Mouse (Mus musculus) frontal cortex, adult 2 months (tissue): ENCODE measurements around the gene Rnf166. TPM values are rescaled to one million over a fixed set of nuclear protein-coding genes. Genes with fewer than 3 reads are reported as not detected.
A peak's percentile ranks its signal among the peaks of the same experiment; 100 is the strongest.

Source experiments
- DNase-seq, 2 experiments: peaks; one replicate each; pipeline ENCODE4 v3.0.0; 2022; ENCODE audit warnings: low spot score in 1 of 2; ENCODE audit errors: extremely low spot score in 1 of 2
- polyA plus RNA-seq: library from polyadenylated mRNA; depleted of rRNA; stranded (reverse); fragments of >200 nt; gene quantifications from 2 replicates; pipeline ENCODE4 v1.2.3, GENCODE M21; 2012; rRNA removed

The Rnf166 gene
- polyA plus RNA-seq, 1 experiment: 62.3 TPM

DNA sequence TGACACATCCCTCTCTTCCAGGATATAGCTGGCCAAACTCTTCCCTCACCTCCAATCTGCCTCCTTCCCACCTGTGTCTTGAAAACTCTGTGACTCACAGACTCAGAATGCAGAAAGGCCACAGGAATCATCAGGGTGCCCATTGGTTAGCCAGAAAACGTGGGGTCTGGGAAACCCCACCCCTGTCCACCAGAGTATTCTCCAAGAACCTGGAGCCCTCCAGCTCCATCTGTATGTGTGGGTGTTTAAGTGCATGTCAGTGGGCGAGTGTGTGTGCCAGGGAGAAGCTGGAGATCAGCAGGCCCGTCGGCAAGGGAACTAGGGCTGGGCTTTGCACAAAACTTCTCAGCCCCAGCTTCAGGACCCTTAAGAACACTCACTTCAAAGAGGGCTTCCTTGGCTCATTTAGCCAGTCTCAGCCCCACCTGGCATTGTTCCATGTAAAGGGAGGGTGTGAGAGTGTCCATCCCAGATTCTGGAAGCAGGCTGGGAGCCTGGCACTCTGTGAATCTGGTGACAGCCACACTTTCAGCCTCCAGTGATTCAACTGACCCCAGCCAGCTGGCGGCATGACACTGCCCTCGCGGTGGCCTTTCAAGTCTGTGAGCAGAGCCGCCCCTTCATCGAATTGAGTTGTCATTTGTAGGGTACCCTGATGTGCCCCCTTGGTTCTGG, 55.8 kb downstream of the Rnf166 start:
- peak; percentile 53 to 70 for DNase-seq

Other genes with a start within 250 kb of the Rnf166 start
- 26.0 and 36.1 TPM in 2 replicates for gene Zfpm1, start 193.9 kb downstream of the Rnf166 start, polyA plus RNA-seq
- 4.8 TPM in 2 replicates for gene Trhr2, start 115.3 kb downstream of the Rnf166 start, polyA plus RNA-seq
- gene Zc3h18, start 99.5 kb downstream of the Rnf166 start, polyA plus RNA-seq: 35.1 and 36.1 TPM in 2 replicates
- gene Il17c, start 54.0 kb downstream of the Rnf166 start, polyA plus RNA-seq: 0.46 and 1.0 TPM in 2 replicates
- 19.4 and 21.5 TPM in 2 replicates for gene Cyba, start 43.1 kb downstream of the Rnf166 start, polyA plus RNA-seq
- 31.2 and 35.9 TPM in 2 replicates for gene Mvd, start 32.6 kb downstream of the Rnf166 start, polyA plus RNA-seq
- gene Snai3, start 15.3 kb downstream of the Rnf166 start, polyA plus RNA-seq: 0.22 and 0.57 TPM in 2 replicates
- gene Ctu2, start 79 bp upstream of the Rnf166 start, polyA plus RNA-seq: 40.2 and 51.2 TPM in 2 replicates
- gene Piezo1, start 75.3 kb upstream of the Rnf166 start, polyA plus RNA-seq: 7.4 and 9.1 TPM in 2 replicates
- gene Cdt1, start 92.0 kb upstream of the Rnf166 start, polyA plus RNA-seq: 2.4 and 2.5 TPM in 2 replicates
- gene Aprt, start 100.8 kb upstream of the Rnf166 start, polyA plus RNA-seq: 66.0 and 67.4 TPM in 2 replicates
- gene Galns, start 135.4 kb upstream of the Rnf166 start, polyA plus RNA-seq: 9.4 and 9.5 TPM in 2 replicates
- gene Trappc2l, start 135.6 kb upstream of the Rnf166 start, polyA plus RNA-seq: 130 and 153 TPM in 2 replicates
- gene Pabpn1l, start 146.7 kb upstream of the Rnf166 start, polyA plus RNA-seq: not detected in 2 replicates
- 7.7 and 8.6 TPM in 2 replicates for gene Cbfa2t3, start 223.0 kb upstream of the Rnf166 start, polyA plus RNA-seq